Mouse (Mus musculus): ENCODE measurements around the gene Tmigd3. TPM values are rescaled to one million over a fixed set of nuclear protein-coding genes. Genes with fewer than 3 reads are reported as not detected.
A peak's percentile ranks its signal among the peaks of the same experiment; 100 is the strongest.

Gene Tmigd3
- total RNA-seq (2021) = under 1 TPM in 1 of 2 experiments, not detected in 1; 0.51 TPM
- long read RNA-seq = 0 reads

DNA sequence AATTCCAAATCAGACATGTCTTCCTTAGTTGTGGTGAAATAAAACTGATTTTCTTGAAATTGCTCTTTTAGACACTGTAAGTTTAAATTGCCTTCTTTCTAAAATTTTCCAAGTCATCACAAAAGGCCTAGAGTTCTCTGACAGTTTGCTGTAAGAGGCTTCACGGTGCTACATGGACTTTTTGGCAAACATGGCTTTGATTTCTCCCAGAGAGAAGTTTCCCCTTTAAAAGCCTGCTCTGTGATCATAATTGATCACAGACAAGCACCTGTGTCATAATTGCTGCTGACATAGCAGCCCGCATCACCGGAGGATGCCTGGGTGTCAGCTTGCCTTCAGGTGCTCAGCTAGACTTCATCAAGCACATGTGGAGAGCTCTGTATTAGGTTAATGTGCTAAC is at the start of gene Tmigd3, which contains the start of gene Adora3:
Tmigd3 (plus strand) TSS at position 346 of the 400 bp plus-strand sequence.
Adora3 (plus strand) TSS at position 301 of the 400 bp plus-strand sequence.
- no peak for DNase-seq (ENCODE audit: low spot score in 2 of 2)

DNA sequence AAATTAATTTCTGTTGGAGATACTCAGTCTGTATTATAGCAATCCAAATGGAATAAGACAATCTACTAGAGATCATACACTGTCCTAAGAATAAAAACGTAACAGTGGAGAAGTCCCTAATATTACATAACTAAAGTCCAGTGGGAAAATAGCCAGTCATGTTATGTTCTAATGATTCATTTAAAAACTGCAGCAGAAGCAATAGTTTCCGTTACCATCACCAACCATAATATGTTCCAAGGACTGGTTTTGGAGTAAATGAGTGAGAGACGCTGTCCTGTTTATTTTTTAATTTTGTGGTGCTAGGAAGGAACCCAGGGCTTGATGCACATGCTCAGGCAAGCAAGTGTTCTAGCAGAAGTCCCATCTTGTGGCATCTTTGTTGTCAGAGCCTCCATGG is 49.2 kb upstream of the Tmigd3 start:
- DNase-seq (ENCODE audit: low spot score in 2 of 2) = no peak

DNA sequence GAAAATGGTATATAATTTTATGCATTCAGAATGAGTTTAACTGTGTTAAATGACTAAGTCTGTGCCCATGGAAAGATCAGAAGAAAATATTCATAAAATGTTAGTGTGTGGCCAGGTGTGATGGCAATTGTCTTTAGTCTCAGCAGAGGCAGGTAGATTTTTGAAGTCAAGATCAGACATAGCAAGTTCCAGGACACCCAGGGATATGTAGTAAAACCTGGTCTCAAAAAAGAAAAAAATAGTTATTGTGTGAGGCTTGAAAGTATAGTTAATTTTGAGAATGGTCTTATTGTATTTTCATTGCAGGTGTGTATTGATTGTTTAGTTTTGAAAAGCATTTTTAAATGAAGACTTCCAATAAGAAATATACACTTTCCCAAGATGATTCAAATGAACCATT is 47.1 kb upstream of the Tmigd3 start:
- no peak for DNase-seq (ENCODE audit: low spot score in 2 of 2)

DNA sequence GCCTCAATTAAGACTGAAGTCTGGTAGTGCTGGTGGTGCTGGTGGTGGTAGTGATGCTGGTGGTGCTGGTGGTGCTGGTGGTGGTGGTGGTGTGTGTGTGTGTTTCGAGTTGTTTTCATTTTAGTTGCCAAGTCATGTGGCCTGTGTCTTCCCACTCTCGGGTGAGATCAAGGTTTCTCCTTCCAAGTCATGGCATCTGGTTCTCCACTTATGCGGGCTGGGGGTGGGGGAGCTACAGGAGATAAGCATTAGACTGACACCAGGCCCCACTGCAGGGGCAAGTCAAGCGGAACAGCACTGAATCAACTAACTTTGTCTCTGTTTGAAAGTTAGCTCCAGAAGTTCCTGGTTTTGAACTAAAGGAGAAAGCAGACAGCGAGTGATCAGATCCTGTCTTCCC is 46.6 kb upstream of the Tmigd3 start:
- DNase-seq (ENCODE audit: low spot score in 2 of 2) = no peak

DNA sequence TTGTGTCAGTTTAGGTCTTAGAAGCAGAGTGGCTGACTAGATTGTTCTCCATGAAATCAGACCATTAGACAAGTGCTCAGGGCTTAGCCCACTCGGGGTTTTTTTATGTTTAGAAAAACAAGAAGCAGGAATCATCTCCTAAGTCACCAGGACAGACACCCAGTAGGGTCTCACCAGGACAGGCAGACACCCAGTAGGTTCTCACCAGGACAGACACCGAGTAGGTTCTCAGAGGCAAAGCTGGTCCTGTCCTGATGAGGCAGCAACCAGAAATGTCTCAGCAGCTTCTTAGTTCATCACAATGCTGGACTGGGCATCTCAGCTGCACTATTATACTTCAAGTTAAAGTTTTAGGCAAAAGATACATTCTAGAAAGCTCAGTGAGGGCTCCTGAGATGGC is 46.0 kb upstream of the Tmigd3 start:
- no peak for DNase-seq (ENCODE audit: low spot score in 2 of 2)

DNA sequence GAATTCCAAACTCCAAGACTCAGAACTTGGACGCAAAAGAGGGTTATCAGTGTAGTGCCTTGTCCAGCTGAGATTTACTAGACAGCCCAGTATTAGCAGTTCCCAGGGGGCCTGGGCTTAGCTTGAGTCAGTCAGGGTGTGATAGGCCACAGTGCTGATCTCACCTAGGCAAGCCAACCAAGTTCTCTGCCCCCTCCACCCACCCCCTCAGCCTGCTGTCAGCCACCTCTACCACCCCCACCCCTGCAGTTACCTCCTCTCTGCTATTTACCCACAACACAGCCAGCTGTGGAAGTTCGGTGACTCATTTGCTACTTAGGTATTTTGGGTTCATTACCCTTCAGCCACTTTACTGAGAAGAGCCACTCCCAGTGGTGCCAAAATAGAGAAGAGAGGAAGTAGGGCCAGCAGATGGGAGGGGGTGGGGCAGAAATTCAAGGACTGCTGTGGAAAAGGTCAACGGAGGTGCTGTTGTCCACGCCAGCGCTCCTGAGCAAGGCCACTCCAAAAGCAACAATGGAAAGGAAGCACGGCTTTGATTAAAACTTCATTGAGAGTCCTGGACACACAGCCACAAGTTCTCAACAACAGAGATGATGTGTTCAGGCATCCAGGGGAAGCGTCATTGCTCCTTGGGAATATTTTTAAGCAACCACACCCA is 45.1 kb upstream of the Tmigd3 start:
- DNase-seq (ENCODE audit: low spot score in 2 of 2) = no peak

DNA sequence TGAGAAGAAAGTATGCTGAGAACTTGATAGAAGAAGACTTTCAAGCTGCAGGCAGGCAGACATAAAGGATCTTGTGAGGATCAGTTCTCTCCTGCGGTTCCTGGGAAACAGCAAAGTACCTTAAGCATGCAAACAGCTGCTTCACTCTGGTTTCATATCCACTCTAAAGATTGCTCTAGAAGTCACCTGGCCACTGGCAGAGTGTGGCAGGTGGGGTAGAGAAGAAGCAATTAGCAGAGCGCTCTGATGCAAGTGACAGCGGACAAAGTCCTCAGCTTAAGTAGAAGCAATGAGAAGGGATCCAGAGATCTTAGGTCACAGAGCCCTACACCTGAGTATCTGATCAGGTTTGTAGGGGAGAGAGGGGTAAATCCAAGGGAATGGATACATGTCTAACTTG is 39.1 kb upstream of the Tmigd3 start:
- no peak for DNase-seq (ENCODE audit: low spot score in 2 of 2)

DNA sequence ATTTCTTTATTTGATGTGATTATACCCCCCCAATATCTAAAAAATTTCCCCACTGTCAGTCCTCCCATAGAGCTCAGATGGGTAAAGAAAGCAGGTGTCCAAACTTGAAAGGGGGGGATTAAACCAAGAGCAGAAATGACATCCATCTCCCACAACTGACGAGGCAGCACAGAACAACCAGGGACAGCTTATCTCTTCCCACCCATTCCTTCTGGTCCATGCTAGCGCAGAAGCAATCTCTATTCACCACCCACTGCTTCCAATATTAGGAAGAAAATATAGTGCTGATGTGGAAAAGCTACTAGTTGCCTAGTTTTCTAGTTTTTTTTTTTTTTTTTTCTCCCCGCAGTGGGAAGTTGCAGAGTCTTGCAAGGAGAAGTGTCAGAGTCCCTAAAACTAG is 34.8 kb upstream of the Tmigd3 start:
- peak; percentile 9 to 62 for DNase-seq (ENCODE audit: low spot score in 2 of 2)

DNA sequence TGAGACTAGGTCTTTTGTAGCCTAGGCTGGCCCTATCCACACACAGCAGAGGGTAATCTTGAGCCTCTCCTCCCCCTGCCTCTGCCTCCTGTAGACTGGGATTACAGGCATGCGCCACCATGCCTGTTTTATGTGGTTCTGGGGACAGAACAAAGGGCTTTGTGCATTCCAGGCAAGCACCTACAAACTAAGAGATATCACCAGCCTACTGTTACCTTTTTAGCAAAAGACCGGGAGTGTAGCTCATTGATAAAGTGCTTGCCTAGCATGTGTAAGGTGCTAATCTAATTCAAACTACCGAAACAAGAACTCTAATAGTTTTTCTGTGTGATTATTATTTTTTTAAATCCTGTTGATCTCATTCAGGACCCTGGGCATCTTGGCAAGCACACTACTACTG is 33.8 kb upstream of the Tmigd3 start:
- DNase-seq (ENCODE audit: low spot score in 2 of 2) = no peak

DNA sequence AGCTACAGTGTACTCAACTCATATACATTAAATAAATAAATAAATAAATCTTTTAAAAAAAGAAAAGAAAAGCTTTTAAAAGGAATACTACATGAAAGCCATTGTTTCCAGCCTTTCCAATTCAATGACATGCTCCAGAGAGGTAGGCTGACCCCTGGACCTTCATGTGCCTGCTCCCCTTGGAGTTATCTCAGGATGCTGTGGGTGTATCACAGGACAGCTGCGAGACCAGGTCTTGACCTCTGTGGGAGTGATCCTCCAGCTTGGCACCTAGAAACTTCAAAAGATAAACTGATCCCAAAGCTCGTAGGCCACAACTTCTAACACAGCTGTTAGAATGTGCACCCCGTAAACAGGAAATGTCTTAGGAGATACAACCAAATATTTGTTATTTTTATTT is 32.0 kb upstream of the Tmigd3 start:
- no peak for DNase-seq (ENCODE audit: low spot score in 2 of 2)

DNA sequence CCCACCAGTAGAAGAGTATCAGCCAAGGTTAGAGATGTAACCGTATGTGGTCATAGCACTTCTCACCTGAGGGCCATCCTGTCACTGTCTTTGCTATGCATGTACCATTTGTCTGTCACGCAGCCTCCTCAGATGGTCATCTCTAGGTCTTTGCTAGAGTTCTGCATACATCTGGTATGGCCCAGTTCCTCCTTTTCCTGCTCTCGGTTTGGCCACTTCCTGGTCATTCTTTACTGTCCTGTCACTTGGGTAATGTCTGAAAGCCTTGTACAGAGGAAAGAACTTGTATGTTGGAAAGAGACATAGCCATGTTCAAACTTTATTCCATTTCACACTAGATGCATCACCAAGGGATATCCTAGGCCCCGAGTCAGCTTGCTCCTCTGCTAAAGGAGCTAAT is 30.9 kb upstream of the Tmigd3 start:
- DNase-seq (ENCODE audit: low spot score in 2 of 2) = no peak

DNA sequence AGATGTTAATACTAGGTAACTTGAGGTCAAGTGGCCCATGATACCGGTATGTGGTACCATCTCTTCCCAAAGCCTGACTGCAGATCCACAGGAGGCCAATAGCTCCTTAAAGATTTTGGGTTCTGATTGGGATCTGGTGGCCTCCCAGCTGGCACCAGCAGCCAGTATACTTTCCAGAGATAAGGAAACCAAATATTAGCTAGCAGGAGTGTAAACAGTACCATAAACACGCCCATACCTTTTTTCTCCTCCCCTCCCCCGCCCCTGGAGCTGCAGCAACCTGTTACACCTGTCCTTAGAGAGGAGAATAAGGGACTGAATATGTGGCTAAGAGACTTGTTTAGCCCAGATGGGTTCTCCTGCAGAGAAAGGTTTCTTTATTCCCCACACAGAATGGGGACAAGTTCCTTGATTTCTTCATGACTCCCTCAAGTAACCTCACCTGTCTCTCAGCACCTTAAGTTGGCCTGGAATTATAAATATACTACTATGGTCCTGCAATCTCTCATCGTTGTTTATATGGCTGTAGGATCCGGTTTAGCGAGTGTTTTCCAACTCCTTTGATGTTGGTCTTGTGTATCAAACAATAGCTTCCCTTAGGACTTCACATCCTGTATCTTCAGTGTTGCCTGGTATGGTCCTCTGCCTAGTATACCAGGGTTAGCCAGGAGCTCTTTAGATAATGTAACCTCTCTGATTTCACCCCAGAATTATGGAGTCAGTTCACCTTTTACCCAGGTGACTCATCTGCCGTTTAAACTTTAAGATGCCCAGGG is 24.2 kb upstream of the Tmigd3 start:
- DNase-seq (ENCODE audit: low spot score in 2 of 2) = no peak

DNA sequence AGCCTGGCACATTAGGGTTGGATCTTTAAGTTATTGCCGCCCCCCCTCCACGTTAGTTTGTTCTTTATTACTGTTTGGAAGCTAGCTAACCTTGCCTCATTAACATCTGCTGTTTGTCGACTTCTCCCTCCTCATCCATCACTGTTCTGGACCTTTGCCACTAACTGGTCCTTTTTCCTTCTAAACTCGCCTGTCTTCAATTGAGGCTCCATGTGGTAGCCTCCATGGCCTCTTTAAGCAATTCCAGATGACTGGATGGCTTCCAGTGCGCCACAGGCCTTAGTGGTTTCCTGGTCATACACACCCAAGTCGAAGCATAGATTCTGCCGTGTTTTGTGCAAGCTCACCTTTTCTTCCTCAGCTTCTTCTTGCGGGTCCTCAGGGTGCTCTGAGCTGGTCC is 16.9 kb upstream of the Tmigd3 start:
- DNase-seq (ENCODE audit: low spot score in 2 of 2) = no peak

DNA sequence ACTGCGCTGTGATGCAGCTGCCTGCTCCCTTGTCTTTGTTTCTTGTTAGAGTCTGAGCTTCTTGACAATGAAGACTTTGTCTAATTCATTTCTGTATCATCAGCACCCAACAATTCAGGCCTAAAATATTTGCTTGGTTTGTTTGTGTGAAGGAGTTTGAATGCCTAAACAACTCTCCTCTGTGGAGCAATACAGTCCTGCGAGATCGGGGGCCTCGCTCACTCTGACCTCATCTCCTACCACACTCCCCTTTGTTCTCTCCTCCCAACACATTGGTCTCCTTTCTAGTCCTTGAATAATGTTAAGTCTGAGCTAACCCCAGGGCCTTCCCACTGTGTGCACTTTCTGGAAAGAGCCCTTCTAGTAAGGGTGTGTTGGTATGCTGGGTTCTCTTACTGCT is 15.9 kb upstream of the Tmigd3 start:
- DNase-seq (ENCODE audit: low spot score in 2 of 2) = peak in 1 of 2 experiments; percentile 39

DNA sequence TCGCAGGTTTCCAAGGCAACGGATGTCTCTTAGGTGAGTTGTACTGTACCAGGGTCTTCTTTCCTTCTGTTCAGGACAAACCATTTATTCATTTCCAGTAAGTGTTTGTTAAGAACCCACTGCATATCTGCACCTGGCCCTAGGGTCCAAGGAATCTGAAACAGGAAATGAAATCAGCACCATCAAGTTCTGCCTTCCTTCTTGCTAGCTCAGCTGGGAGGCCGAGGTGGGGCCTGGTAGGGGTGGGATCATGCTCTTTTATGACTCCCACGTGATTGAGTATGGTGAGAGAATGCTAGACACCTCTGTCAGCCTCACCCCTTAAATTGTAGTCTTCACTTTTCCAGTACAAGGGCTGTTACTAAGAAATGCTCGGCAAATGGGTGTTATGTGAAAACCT is 13.2 kb upstream of the Tmigd3 start:
- no peak for DNase-seq (ENCODE audit: low spot score in 2 of 2)

DNA sequence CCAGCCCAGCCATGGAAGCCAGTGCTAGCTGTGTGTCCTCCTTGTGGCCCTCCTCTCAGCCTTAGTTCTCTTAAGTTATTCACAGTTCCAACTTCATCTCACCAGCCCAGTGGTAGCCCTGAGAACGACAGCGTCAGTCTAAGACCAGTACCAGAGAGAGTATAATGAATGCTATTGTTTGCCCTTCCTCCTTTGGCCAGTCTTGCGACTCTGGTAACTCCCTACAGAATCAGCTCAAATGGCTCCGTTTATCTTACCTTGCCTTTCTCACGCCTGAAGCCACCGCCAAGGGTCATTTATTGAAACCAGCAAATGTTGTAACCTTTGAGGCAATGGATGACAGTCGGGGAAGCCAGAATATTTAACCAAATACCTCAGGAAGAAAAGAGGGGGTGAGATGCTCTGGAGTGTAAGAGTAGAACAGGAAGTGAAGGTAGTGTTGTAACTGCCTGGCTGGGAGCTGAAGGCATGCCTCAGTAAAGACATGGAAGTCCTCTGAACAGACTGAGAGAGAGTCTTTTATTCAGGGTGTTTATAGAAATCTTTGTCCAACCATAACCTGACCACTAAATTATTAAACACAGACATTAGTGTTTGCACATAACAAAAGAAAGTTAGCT is 8.8 kb upstream of the Tmigd3 start:
- no peak for DNase-seq (ENCODE audit: low spot score in 2 of 2)

DNA sequence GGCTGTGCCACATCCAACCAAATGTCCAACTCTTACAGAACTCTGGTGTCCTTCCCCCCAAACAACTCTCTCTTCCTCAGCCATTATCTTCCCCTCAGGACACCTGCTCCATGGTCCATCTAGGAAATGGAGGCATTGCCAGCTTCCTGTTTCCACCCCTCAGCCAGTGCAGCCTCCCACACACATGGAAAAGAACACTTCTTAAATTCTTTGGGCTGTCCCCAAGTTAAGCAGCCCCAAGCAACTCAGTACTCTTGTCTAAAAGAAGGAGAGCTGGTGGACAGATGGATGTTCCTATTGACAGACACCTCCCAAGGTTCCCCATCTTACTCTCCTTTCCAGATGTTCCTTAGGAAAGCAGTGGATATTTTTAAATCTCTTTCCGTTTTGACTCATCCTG is 6.6 kb upstream of the Tmigd3 start:
- DNase-seq (ENCODE audit: low spot score in 2 of 2) = no peak

DNA sequence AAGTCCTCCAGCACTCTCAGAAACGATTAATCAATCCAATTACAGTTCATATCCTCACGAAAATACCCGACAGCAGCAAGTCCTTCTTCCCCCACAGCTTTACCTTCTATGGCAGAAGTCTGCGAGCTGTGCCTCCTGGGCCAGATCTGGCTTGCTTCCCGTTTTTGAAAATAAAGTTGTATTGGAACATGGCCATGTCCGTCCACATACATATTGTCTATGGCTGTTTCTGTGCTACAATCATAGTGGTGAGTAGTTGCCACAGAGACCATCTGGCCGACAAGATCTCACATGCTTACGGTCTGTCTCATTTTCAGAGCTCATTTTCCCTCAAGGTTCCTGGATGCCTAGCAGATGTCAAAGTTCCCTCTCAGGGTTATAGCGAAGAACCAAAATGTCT is 5.6 kb upstream of the Tmigd3 start:
- DNase-seq (ENCODE audit: low spot score in 2 of 2) = peak; percentile 20 to 21

DNA sequence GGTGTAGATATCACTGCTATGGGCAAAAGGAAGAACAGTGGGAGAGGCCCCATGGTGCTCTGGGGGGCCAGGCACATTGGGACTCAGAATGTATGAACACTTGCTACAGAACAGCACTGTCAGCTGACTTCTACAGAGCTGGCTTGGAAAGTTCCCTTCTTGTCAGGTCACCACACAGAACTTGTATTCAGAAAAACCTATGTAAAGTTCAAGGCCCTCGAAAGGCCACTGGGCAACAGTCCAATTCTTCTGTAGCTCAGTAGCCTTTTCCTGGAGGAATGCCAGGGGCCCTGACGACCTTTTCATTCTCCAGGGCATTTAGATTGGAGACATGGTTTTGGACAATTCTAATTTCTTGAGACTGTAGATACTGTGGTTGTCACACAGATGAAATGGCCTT is 2.6 kb upstream of the Tmigd3 start:
- no peak for DNase-seq (ENCODE audit: low spot score in 2 of 2)

DNA sequence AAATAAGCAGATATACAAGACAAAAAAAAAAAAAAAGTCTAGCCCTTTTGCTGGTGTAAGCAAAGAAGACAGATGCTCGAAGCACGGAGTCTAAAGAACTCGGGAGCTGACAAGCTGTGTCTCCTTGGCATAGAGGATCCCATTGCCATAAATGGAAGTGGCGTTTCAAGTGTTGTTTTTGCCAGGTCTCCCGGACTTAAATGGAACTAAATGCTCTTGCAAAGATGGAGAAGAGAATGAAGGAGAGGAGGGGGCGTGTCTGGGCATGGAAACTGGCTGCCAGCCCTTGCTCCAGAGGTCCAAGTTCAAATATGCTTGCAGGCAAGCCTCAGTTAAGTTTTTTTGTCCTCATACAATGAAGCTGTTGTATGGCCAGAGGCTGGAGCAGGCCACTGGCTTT is 1.3 kb downstream of the Tmigd3 start:
- DNase-seq (ENCODE audit: low spot score in 2 of 2) = peak in 1 of 2 experiments; percentile 48

DNA sequence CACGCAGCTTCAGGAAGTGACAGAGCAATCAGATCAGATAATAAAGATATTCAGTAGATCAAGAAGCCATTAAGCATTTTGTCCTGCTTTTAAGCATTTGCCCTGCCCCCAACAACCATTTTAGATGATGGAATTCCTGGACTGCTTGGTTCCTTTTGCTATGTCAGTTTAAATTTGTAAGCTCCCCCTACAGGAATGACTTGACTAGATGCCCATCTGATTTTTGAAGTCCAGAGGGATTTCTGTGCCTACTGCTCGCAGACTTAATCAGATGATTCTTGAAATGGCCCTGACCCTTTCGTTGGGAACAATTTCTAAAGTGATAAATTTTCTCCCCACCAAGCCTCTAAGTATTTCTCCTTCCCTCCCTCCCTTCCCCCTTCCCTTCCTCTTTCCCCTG is 1.9 kb downstream of the Tmigd3 start:
- peak in 1 of 2 experiments; percentile 12 for DNase-seq (ENCODE audit: low spot score in 2 of 2)
